In genomic region chr9:44066785-44067225, GRCm38 (mm10) we compare ENCODE assay signal across 8 mouse cellular contexts. TPM values are rescaled to one million over a fixed set of nuclear protein-coding genes. Genes with fewer than 3 reads are reported as not detected.
A peak's percentile ranks its signal among the peaks of the same experiment; 100 is the strongest.
DNase-seq lines count a peak whose midpoint lies in the region; ATAC-seq and TF ChIP-seq lines count a peak whose summit lies in the region.

Usp2 (plus strand) TSS chr9:44067021.

- H3K9me3 ChIP-seq in kidney, embryonic 14.5 days (ENCODE audit: control insufficient read depth, low read length), result no peaks in the 10 kb centered on the region
- no peaks in the 10 kb centered on the region for H3K9me3 ChIP-seq in limb, embryonic 15.5 days

- under 1% methylated on average over 36 of the region's 38 CpGs for WGBS in kidney, embryonic 14.5 days
- under 1% methylated on average over 38 of the region's 38 CpGs for WGBS in limb, embryonic 15.5 days

- peak; percentile 97 for ATAC-seq in kidney, embryonic 14.5 days (ENCODE audit: low FRiP score, low TSS enrichment)
- ATAC-seq in limb, embryonic 15.5 days (ENCODE audit: insufficient number of reproducible peaks, low FRiP score, low TSS enrichment, low read depth), result peak; percentile 92
- peak; percentile 98 for ATAC-seq in monocyte, adult 5-6 weeks (replicated peaks; ENCODE audit: insufficient number of reproducible peaks, low FRiP score, low TSS enrichment, poor library complexity, severe bottlenecking)

- peak within 1 kb of the TSS; percentile 62 for H3K4me3 ChIP-seq in bone marrow macrophage, adult 2 months (ENCODE audit: insufficient read depth, low read length)
- H3K4me3 ChIP-seq in embryonic fibroblast, embryonic 13.5 days (ENCODE audit: insufficient read depth, low read length), result peak within 1 kb of the TSS; percentile 48
- peak within 1 kb of the TSS; percentile 47 for H3K4me3 ChIP-seq in kidney, embryonic 14.5 days (ENCODE audit: low read length)
- peak within 1 kb of the TSS; percentile 57 for H3K4me3 ChIP-seq in limb, embryonic 15.5 days

- no peak within 1 kb of the TSS for H3K27ac ChIP-seq in bone marrow macrophage, adult 2 months (ENCODE audit: insufficient read depth, low read depth, low read length)
- H3K27ac ChIP-seq in embryonic fibroblast, embryonic 13.5 days (ENCODE audit: insufficient read depth, low read length), result no peak within 1 kb of the TSS
- H3K27ac ChIP-seq in kidney, embryonic 14.5 days (ENCODE audit: low read depth, low read length), result no peak within 1 kb of the TSS
- H3K27ac ChIP-seq in limb, embryonic 15.5 days, result peak within 1 kb of the TSS; percentile 11; the same call in 1 of the 2 replicates

- H3K36me3 ChIP-seq in kidney, embryonic 14.5 days (ENCODE audit: control insufficient read depth, insufficient read depth, low read length), result no peaks in the 10 kb centered on the region
- no peaks in the 10 kb centered on the region for H3K36me3 ChIP-seq in limb, embryonic 15.5 days

- no peaks in the 10 kb centered on the region for H3K27me3 ChIP-seq in kidney, embryonic 14.5 days (ENCODE audit: control insufficient read depth, insufficient read depth, low read length)
- H3K27me3 ChIP-seq in limb, embryonic 15.5 days, result peaks cover 7% of the 10 kb centered on the region; the same call in 1 of the 2 replicates

- H3K4me1 ChIP-seq in bone marrow macrophage, adult 2 months (ENCODE audit: control insufficient read depth, insufficient read depth, low read length), result peaks cover 4% of the 10 kb centered on the region; the same call in 1 of the 2 replicates
- no peaks in the 10 kb centered on the region; the same call in 1 of the 2 replicates for H3K4me1 ChIP-seq in embryonic fibroblast, embryonic 13.5 days (ENCODE audit: control insufficient read depth, insufficient read depth, low read length)
- peaks cover 21% of the 10 kb centered on the region for H3K4me1 ChIP-seq in kidney, embryonic 14.5 days (ENCODE audit: control insufficient read depth, insufficient read depth, low read length)
- H3K4me1 ChIP-seq in limb, embryonic 15.5 days, result peaks cover 29% of the 10 kb centered on the region

- TF ChIP-seq POLR2A in bone marrow macrophage, adult 2 months (IDR thresholded peaks at IDR 0.05; ENCODE audit: borderline replicate concordance, low read depth, low read length), result no peak
- TF ChIP-seq POLR2A in embryonic fibroblast, embryonic 13.5 days (IDR thresholded peaks at IDR 0.05; ENCODE audit: low read depth, low read length), result peak; percentile 63

- TF ChIP-seq CTCF in bone marrow macrophage, adult 2 months (IDR thresholded peaks at IDR 0.05; ENCODE audit: low read depth, low read length), result peak; percentile 34; the same call in 1 of the 2 replicates
- peak; percentile 58; the same call in 1 of the 2 replicates for TF ChIP-seq CTCF in embryonic fibroblast, embryonic 13.5 days (IDR thresholded peaks at IDR 0.05; ENCODE audit: borderline replicate concordance, insufficient read depth, low read length)

- H3K4me2 ChIP-seq in kidney, embryonic 14.5 days (replicated peaks; ENCODE audit: low read depth, low read length), result peak within 1 kb of the TSS; percentile 81
- peak within 1 kb of the TSS; percentile 94 for H3K4me2 ChIP-seq in limb, embryonic 15.5 days

- peak within 1 kb of the TSS; percentile 55 for H3K9ac ChIP-seq in kidney, embryonic 14.5 days (ENCODE audit: low read depth, low read length)
- peak within 1 kb of the TSS; percentile 55 for H3K9ac ChIP-seq in limb, embryonic 15.5 days

- peak; percentile 98 for DNase-seq in A20 (ENCODE audit: low read depth, low spot score)
- peak; percentile 98 to 99 for DNase-seq in heart, adult 9 months (ENCODE audit: low spot score in 2 of 2)
- peak; percentile 95 to 99 for DNase-seq in spleen, postnatal 4 days (ENCODE audit: low spot score in 2 of 2)

RNA-seq across cellular contexts. Expression of gene Usp2, which starts in this region (rescaled TPM):
- polyA plus RNA-seq in bone marrow macrophage, adult 2 months (2012; ENCODE audit: insufficient read depth, insufficient read length, missing spikeins), result 3.2 and 4.3 TPM in 2 replicates
- polyA plus RNA-seq in embryonic fibroblast, embryonic 13.5 days (2011; ENCODE audit: insufficient read length, low read depth, missing spikeins), result 6.5 and 6.6 TPM in 2 replicates
- polyA plus RNA-seq in kidney, embryonic 14.5 days (2014; fragmentation: Nextera tagmentation; extraction: Ambion mirVana), result 25.8 and 29.4 TPM in 2 replicates
- 22.5 and 41.2 TPM in 2 replicates for polyA plus RNA-seq in limb, embryonic 15.5 days (2015; fragmentation: Nextera tagmentation; extraction: Ambion mirVana)
- total RNA-seq in monocyte, adult 5-6 weeks (2017), result 2.1 to 8.6 TPM (median 5.6 TPM) in 3 replicates
